Mouse (Mus musculus) myocyte (in vitro differentiated cells): ENCODE data around the gene Rtn2. TPM values are rescaled to one million over a fixed set of nuclear protein-coding genes. Genes with fewer than 3 reads are reported as not detected.
A peak's percentile ranks its signal among the peaks of the same experiment; 100 is the strongest.

Experiments used
- H3K27me3 ChIP-seq: one replicate; pipeline ENCODE4 v1.6.1; 2011; ENCODE audit not compliant: control insufficient read depth, insufficient read depth, insufficient read length
- H3K36me3 ChIP-seq: one replicate; pipeline ENCODE4 v1.6.1; 2011; ENCODE audit not compliant: control insufficient read depth, insufficient read depth
- H3K4me2 ChIP-seq: one replicate; pipeline ENCODE4 v1.6.1; 2011; ENCODE audit warnings: low read depth, control low read depth
- H3K4me3 ChIP-seq: one replicate; pipeline ENCODE4 v1.5.1; 2011; ENCODE audit warnings: mild to moderate bottlenecking, control low read depth, moderate library complexity
- H3K79me2 ChIP-seq: one replicate; pipeline ENCODE4 v1.6.1; 2011; ENCODE audit not compliant: control insufficient read depth, insufficient read depth
- H3ac ChIP-seq: one replicate; pipeline ENCODE4 v1.6.1; 2011; ENCODE audit not compliant: control insufficient read depth, insufficient read length
- CEBPB ChIP-seq: IDR thresholded peaks from 2 replicates; pipeline ENCODE4 v1.6.1; 2011; ENCODE audit warnings: mild to moderate bottlenecking, moderate library complexity; ENCODE audit not compliant: poor library complexity, insufficient read depth, severe bottlenecking
- E2F4 ChIP-seq: IDR thresholded peaks from one replicate; pipeline ENCODE4 v1.6.1; 2011; ENCODE audit warnings: mild to moderate bottlenecking, control low read depth, moderate library complexity; ENCODE audit not compliant: insufficient read depth
- MAX ChIP-seq: IDR thresholded peaks from one replicate; pipeline ENCODE4 v1.6.1; 2011; ENCODE audit warnings: low read depth, mild to moderate bottlenecking, control low read depth
- MYOD1 ChIP-seq, 3 experiments: IDR thresholded peaks; one replicate each; pipeline ENCODE4 v1.6.1; 2011; ENCODE audit warnings: control low read depth in 2 of 3, low read depth in 2 of 3, mild to moderate bottlenecking in 2 of 3, moderate library complexity in 1 of 3; ENCODE audit not compliant: insufficient read length in 2 of 3, control insufficient read depth in 1 of 3
- MYOG ChIP-seq, 3 experiments: IDR thresholded peaks; one replicate each; pipeline ENCODE4 v1.6.1; 2011; ENCODE audit warnings: control low read depth in 2 of 3, low read depth in 2 of 3, mild to moderate bottlenecking in 2 of 3; ENCODE audit not compliant: insufficient read length in 2 of 3, control insufficient read depth in 1 of 3, insufficient read depth in 1 of 3
- POLR2A ChIP-seq: IDR thresholded peaks from one replicate; pipeline ENCODE4 v1.6.1; 2011; ENCODE audit warnings: low read depth, mild to moderate bottlenecking, control low read depth, moderate library complexity; ENCODE audit not compliant: insufficient read length
- POLR2AphosphoS2 ChIP-seq: IDR thresholded peaks from one replicate; pipeline ENCODE4 v1.6.1; 2011; ENCODE audit warnings: low read depth, control low read depth; ENCODE audit not compliant: insufficient read length
- REST ChIP-seq: IDR thresholded peaks from one replicate; pipeline ENCODE4 v1.6.1; 2011; ENCODE audit warnings: mild to moderate bottlenecking, control low read depth, moderate library complexity; ENCODE audit not compliant: insufficient read depth, insufficient read length
- SRF ChIP-seq: IDR thresholded peaks from one replicate; pipeline ENCODE4 v1.6.1; 2011; ENCODE audit warnings: low read depth; ENCODE audit not compliant: control insufficient read depth, insufficient read length
- TCF12 ChIP-seq: IDR thresholded peaks from one replicate; pipeline ENCODE4 v1.6.1; 2011; ENCODE audit warnings: mild to moderate bottlenecking, control low read depth; ENCODE audit not compliant: poor library complexity, insufficient read depth, severe bottlenecking
- TCF3 ChIP-seq: IDR thresholded peaks from one replicate; pipeline ENCODE4 v1.6.1; 2011; ENCODE audit warnings: low read depth, control low read depth; ENCODE audit not compliant: insufficient read length
- USF1 ChIP-seq: IDR thresholded peaks from one replicate; pipeline ENCODE4 v1.6.1; 2011; ENCODE audit warnings: low read depth, mild to moderate bottlenecking, control low read depth, moderate library complexity
- polyA plus RNA-seq: library from polyadenylated mRNA; unstranded; fragments of >200 nt; fragmentation: generic; extraction: Trizol; gene quantifications from one replicate; pipeline ENCODE4 v1.2.1, GENCODE M21; 2012; ENCODE audit warnings: missing spikeins

Rtn2 gene
- polyA plus RNA-seq, 1 experiment, result 340 TPM

GRCm38 (mm10) chr7:19321464-19321863 is 39.0 kb downstream of the Rtn2 start:
- no peak for TF ChIP-seq REST
- no peak for TF ChIP-seq CEBPB
- TF ChIP-seq TCF12, result no peak
- TF ChIP-seq USF1, result no peak
- no peak for TF ChIP-seq POLR2A
- no peak for TF ChIP-seq MYOG (IDR thresholded peaks at IDR 0.05; ENCODE audit: control insufficient read depth in 1 of 3, insufficient read depth in 1 of 3, insufficient read length in 2 of 3, low read depth in 2 of 3)
- no peak for TF ChIP-seq POLR2AphosphoS2
- no peak for TF ChIP-seq E2F4
- no peak for TF ChIP-seq SRF
- no peak for TF ChIP-seq TCF3
- no peak for TF ChIP-seq MYOD1 (IDR thresholded peaks at IDR 0.05; ENCODE audit: control insufficient read depth in 1 of 3, insufficient read length in 2 of 3, low read depth in 2 of 3)
- no peak for TF ChIP-seq MAX
- Histone ChIP-seq H3K79me2 (no peaks in the 10 kb centered on the region), H3ac (no peak overlapping the region), H3K27me3 (no peaks in the 10 kb centered on the region), H3K4me3 (no peak overlapping the region), H3K36me3 (no peaks in the 10 kb centered on the region), H3K4me2 (no peak overlapping the region)

- no peaks in the 10 kb centered on the region for H3K36me3 ChIP-seq
- no peak for TF ChIP-seq E2F4
- TF ChIP-seq SRF, result no peak
- no peak for TF ChIP-seq TCF12
- no peak for TF ChIP-seq MYOD1 (IDR thresholded peaks at IDR 0.05; ENCODE audit: control insufficient read depth in 1 of 3, insufficient read length in 2 of 3, low read depth in 2 of 3)
- TF ChIP-seq MYOG (IDR thresholded peaks at IDR 0.05; ENCODE audit: control insufficient read depth in 1 of 3, insufficient read depth in 1 of 3, insufficient read length in 2 of 3, low read depth in 2 of 3), result no peak
- no peak for TF ChIP-seq TCF3
- TF ChIP-seq MAX, result no peak
- no peak for TF ChIP-seq CEBPB
- TF ChIP-seq REST, result no peak
- TF ChIP-seq POLR2AphosphoS2, result no peak
- no peak for TF ChIP-seq POLR2A
- no peak for TF ChIP-seq USF1
- H3ac ChIP-seq, result no peak overlapping the region
- no peak overlapping the region for H3K4me3 ChIP-seq
- no peaks in the 10 kb centered on the region for H3K79me2 ChIP-seq
- H3K4me2 ChIP-seq, result no peak overlapping the region
- H3K27me3 ChIP-seq, result no peaks in the 10 kb centered on the region
Observed at GRCm38 (mm10) chr7:19322489-19322888, 40.1 kb downstream of the Rtn2 start.

- Histone ChIP-seq H3K27me3 (no peaks in the 10 kb centered on the region), H3K36me3 (no peaks in the 10 kb centered on the region), H3K4me3 (no peak overlapping the region), H3K4me2 (no peak overlapping the region), H3ac (no peak overlapping the region), H3K79me2 (no peaks in the 10 kb centered on the region)
- TF ChIP-seq E2F4 (no peak), CEBPB (no peak), TCF12 (no peak), REST (no peak)
Observed at GRCm38 (mm10) chr7:19324221-19324620, 41.8 kb downstream of the Rtn2 start.

- Histone ChIP-seq H3K79me2 (no peaks in the 10 kb centered on the region), H3K36me3 (no peaks in the 10 kb centered on the region), H3K4me3 (no peak overlapping the region), H3K4me2 (peak overlapping the region; percentile 38), H3ac (no peak overlapping the region), H3K27me3 (no peaks in the 10 kb centered on the region)
- TF ChIP-seq CEBPB (no peak), USF1 (no peak), SRF (no peak), TCF12 (no peak), MYOG (IDR thresholded peaks at IDR 0.05; ENCODE audit: control insufficient read depth in 1 of 3, insufficient read depth in 1 of 3, insufficient read length in 2 of 3, low read depth in 2 of 3) (no peak), POLR2A (no peak), REST (no peak), POLR2AphosphoS2 (no peak), TCF3 (no peak), E2F4 (no peak), MAX (no peak), MYOD1 (IDR thresholded peaks at IDR 0.05; ENCODE audit: control insufficient read depth in 1 of 3, insufficient read length in 2 of 3, low read depth in 2 of 3) (no peak)
Observed at GRCm38 (mm10) chr7:19325262-19326199, 43.1 kb downstream of the Rtn2 start.
